Mouse (Mus musculus) forebrain, embryonic 15.5 days (tissue): ENCODE results near the gene Nr2c1. TPM values are rescaled to one million over a fixed set of nuclear protein-coding genes. Genes with fewer than 3 reads are reported as not detected.

Experiments
- ATAC-seq: fragments of 200-750 bp; cut with Nextera tagmentation; replicated peaks from 2 replicates; pipeline ENCODE4 v1.8.0; 2017; ENCODE audit warnings: mild to moderate bottlenecking, moderate TSS enrichment, moderate library complexity
- H3K27ac ChIP-seq: fragments of 300-500 bp; sonication (generic); replicated peaks from 2 replicates; pipeline ENCODE4 v1.5.1; 2015; ENCODE audit warnings: mild to moderate bottlenecking, inconsistent platforms
- H3K27me3 ChIP-seq: fragments of 300-500 bp; sonication (generic); 2 replicates; pipeline ENCODE4 v1.6.1; 2015; ENCODE audit warnings: inconsistent platforms
- H3K36me3 ChIP-seq: fragments of 300-500 bp; sonication (generic); 2 replicates; pipeline ENCODE4 v1.6.1; 2015; ENCODE audit warnings: mild to moderate bottlenecking, inconsistent platforms
- H3K4me1 ChIP-seq: fragments of 300-500 bp; sonication (generic); 2 replicates; pipeline ENCODE4 v1.6.1; 2015; ENCODE audit warnings: inconsistent platforms
- H3K4me2 ChIP-seq: fragments of 300-500 bp; sonication (generic); replicated peaks from 2 replicates; pipeline ENCODE4 v1.6.1; 2015; ENCODE audit warnings: mild to moderate bottlenecking, inconsistent platforms
- H3K4me3 ChIP-seq: fragments of 300-500 bp; sonication (generic); 2 replicates; pipeline ENCODE4 v1.5.1; 2015; ENCODE audit warnings: mild to moderate bottlenecking, inconsistent platforms
- H3K9ac ChIP-seq: fragments of 300-500 bp; sonication (generic); replicated peaks from 2 replicates; pipeline ENCODE4 v1.6.1; 2015; ENCODE audit warnings: mild to moderate bottlenecking, inconsistent platforms
- H3K9me3 ChIP-seq: fragments of 300-500 bp; sonication (generic); 2 replicates; pipeline ENCODE4 v1.6.1; 2016; ENCODE audit warnings: inconsistent platforms
- WGBS: fragments of 180-500 bp; shearing (Covaris S2); methylation state at CpG from one replicate; pipeline ENCODE4 v1.1.7; 2015; ENCODE audit warnings: mixed read lengths; 5-methylcytosine and 5-hydroxymethylcytosine counted together
- polyA plus RNA-seq: library from polyadenylated mRNA; unstranded; fragments of >200 nt; fragmentation: Nextera tagmentation; extraction: Ambion mirVana; gene quantifications from 2 replicates; pipeline ENCODE4 v1.2.1, GENCODE M21; 2015

Nr2c1 gene
- polyA plus RNA-seq, 1 experiment from 2014 or later: 7.0 TPM

DNA sequence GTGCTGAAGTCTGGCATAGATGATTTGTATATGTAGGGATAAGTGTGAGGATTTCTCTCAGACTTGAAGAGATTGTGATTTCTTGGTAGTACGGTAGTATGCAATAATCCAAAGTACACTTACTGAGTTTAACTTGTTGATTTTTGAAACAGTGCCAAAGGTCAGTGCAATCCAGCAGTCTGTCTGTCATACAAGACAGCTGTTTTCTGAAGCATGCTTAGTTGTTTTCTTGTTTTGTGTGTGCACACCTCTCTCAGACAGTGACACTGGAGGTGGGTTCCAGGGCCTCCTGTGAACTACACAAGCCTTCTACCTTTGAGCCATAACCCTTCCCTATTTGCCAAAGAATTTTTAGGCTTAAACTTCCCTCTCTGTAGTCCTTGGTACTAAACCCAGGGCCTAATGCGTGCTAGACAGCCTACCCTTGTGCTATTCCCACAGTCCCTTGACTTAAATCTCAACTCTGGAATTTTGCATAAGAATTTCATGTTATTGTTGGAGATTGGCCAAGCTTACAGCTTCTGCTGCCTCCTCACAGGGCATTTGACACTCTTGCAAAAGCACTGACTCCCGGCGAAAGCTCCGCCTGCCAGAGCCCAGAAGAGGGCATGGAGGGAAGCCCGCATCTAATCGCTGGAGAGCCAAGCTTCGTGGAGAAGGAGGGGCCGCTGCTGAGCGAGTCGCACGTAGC, 23.8 kb downstream of the Nr2c1 start:
- H3K9ac ChIP-seq: no peak overlapping the region
- peaks cover 29% of the 10 kb centered on the region for H3K4me1 ChIP-seq
- H3K36me3 ChIP-seq: peaks cover 55% of the 10 kb centered on the region
- H3K27me3 ChIP-seq: no peaks in the 10 kb centered on the region
- H3K4me3 ChIP-seq: no peak overlapping the region
- WGBS: 32% methylated on average over 12 of the region's 12 CpGs
- no peak overlapping the region for H3K27ac ChIP-seq
- H3K4me2 ChIP-seq: no peak overlapping the region; the same call in 1 of the 2 replicates
- no peaks in the 10 kb centered on the region for H3K9me3 ChIP-seq
- no peak for ATAC-seq

- Histone ChIP-seq H3K4me2 (no peak overlapping the region; the same call in 1 of the 2 replicates), H3K4me3 (no peak overlapping the region), H3K36me3 (peaks cover 51% of the 10 kb centered on the region), H3K9ac (no peak overlapping the region), H3K27ac (no peak overlapping the region), H3K27me3 (no peaks in the 10 kb centered on the region), H3K9me3 (no peaks in the 10 kb centered on the region), H3K4me1 (peaks cover 25% of the 10 kb centered on the region)
- ATAC-seq: no peak
- WGBS: 45% methylated on average over 11 of the region's 11 CpGs
These were observed 24.3 kb downstream of the Nr2c1 start for GRCm38 (mm10) chr10:94172137-94172536.

GRCm38 (mm10) chr10:94172706-94173105, 24.9 kb downstream of the Nr2c1 start:
- no peak overlapping the region for H3K4me3 ChIP-seq
- no peak overlapping the region for H3K9ac ChIP-seq
- no peak overlapping the region for H3K4me2 ChIP-seq
- no peaks in the 10 kb centered on the region for H3K27me3 ChIP-seq
- ATAC-seq: 0 out of 2 replicates have a peak, but pooled peaks have one; percentile 26
- 7% methylated on average over 6 of the region's 6 CpGs for WGBS
- peaks cover 47% of the 10 kb centered on the region for H3K36me3 ChIP-seq
- H3K27ac ChIP-seq: no peak overlapping the region
- H3K4me1 ChIP-seq: peaks cover 21% of the 10 kb centered on the region
- H3K9me3 ChIP-seq: no peaks in the 10 kb centered on the region

GRCm38 (mm10) chr10:94174652-94175051, 26.8 kb downstream of the Nr2c1 start:
- peaks cover 35% of the 10 kb centered on the region for H3K36me3 ChIP-seq
- H3K27me3 ChIP-seq: no peaks in the 10 kb centered on the region
- no peak for ATAC-seq
- H3K9me3 ChIP-seq: no peaks in the 10 kb centered on the region
- H3K4me1 ChIP-seq: peaks cover 20% of the 10 kb centered on the region
- H3K9ac ChIP-seq: no peak overlapping the region
- H3K4me3 ChIP-seq: no peak overlapping the region
- no peak overlapping the region for H3K4me2 ChIP-seq
- WGBS: 90% methylated on average over 7 of the region's 7 CpGs
- no peak overlapping the region for H3K27ac ChIP-seq

DNA sequence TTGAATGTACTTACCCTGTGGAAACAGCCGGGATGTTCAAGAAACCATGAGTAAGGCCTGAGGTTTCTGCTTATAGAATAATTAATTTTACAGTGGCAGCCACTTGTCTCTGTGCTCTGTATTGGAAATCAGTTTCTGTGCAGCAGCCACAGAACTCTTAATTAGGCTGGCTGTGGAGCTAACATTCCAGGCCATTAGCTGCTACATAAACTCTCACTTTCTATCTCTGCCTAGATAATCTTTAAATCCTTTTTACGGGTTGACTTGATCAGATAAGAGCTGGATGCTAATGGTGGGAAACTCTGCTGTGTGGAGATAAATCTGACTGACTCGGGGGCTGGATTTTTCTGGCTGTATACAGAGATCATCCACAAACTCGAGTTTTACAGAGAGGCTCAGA, 35.4 kb downstream of the Nr2c1 start:
- no peak overlapping the region for H3K9ac ChIP-seq
- H3K27ac ChIP-seq: no peak overlapping the region
- no peak overlapping the region for H3K4me2 ChIP-seq
- no peaks in the 10 kb centered on the region for H3K9me3 ChIP-seq
- 30% methylated on average over 4 of the region's 4 CpGs for WGBS
- H3K27me3 ChIP-seq: no peaks in the 10 kb centered on the region
- no peaks in the 10 kb centered on the region for H3K4me1 ChIP-seq
- ATAC-seq: no peak
- peaks cover 25% of the 10 kb centered on the region; the same call in 1 of the 2 replicates for H3K36me3 ChIP-seq
- H3K4me3 ChIP-seq: no peak overlapping the region

DNA sequence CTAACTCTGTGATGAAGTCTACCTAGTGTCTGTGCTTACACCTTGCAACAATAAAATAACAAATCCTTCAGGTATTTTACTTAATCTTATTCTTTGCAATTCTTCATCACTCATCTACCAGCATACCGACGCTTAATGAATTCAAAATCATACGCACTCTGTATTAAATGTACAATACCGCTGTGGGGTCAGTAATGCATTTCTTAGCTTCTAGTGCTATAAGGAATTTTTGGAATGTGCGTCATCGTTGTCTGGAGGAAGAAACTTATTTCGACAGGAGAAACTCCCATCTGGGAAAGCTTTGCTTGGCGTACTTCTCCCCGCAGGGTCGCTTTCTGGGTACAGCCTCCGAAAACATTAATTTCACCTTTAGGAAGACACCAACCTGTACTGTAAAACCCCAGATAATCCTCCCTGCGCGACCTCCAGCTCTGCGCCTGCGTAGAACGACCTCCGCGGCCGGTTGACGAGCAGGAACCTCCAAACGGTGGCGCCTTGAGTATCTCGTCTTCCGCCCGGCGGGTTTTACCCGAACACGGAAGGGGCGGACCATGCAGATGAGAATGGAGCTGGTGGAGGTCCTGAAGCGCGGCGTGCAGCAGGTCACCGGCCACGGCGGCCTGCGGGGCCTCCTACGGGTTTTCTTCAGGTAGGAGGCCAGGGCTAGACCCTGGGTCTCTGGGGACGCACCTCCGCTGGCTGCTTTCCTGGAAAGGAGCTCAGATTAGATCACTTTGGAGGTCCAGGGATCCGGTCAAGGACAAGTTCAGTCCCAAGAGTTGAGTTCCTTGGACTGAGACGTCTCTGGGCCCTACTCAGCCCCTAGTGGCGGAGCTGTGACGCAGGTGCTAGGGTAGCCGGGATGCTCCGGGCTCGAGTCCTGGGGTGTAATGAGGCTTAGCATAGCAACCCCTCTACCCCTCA, 50.9 kb downstream of the Nr2c1 start, which contains the start of gene Ndufa12:
TSS of gene Ndufa12 (plus strand) at position 239 of the 924 bp plus-strand sequence.
- peak; percentile 96 for ATAC-seq
- Histone ChIP-seq H3K4me1 (peaks cover 12% of the 10 kb centered on the region), H3K4me3 (peak within 1 kb of the TSS; percentile 83), H3K36me3 (peaks cover 27% of the 10 kb centered on the region), H3K9ac (peak within 1 kb of the TSS; percentile 90), H3K4me2 (peak within 1 kb of the TSS; percentile 74), H3K27me3 (no peaks in the 10 kb centered on the region), H3K27ac (peak within 1 kb of the TSS; percentile 78), H3K9me3 (no peaks in the 10 kb centered on the region)
- under 1% methylated on average over 46 of the region's 46 CpGs for WGBS

GRCm38 (mm10) chr10:94204973-94205372, 57.1 kb downstream of the Nr2c1 start:
- H3K9me3 ChIP-seq: no peaks in the 10 kb centered on the region
- no peak overlapping the region for H3K9ac ChIP-seq
- H3K4me3 ChIP-seq: no peak overlapping the region
- H3K36me3 ChIP-seq: peaks cover 44% of the 10 kb centered on the region
- no peak for ATAC-seq
- H3K27ac ChIP-seq: no peak overlapping the region
- H3K4me2 ChIP-seq: no peak overlapping the region
- 0 out of 2 replicates have a peak, but pooled peaks cover 6% of the 10 kb centered on the region for H3K4me1 ChIP-seq
- WGBS: 93% methylated on average over 4 of the region's 4 CpGs
- no peaks in the 10 kb centered on the region for H3K27me3 ChIP-seq

DNA sequence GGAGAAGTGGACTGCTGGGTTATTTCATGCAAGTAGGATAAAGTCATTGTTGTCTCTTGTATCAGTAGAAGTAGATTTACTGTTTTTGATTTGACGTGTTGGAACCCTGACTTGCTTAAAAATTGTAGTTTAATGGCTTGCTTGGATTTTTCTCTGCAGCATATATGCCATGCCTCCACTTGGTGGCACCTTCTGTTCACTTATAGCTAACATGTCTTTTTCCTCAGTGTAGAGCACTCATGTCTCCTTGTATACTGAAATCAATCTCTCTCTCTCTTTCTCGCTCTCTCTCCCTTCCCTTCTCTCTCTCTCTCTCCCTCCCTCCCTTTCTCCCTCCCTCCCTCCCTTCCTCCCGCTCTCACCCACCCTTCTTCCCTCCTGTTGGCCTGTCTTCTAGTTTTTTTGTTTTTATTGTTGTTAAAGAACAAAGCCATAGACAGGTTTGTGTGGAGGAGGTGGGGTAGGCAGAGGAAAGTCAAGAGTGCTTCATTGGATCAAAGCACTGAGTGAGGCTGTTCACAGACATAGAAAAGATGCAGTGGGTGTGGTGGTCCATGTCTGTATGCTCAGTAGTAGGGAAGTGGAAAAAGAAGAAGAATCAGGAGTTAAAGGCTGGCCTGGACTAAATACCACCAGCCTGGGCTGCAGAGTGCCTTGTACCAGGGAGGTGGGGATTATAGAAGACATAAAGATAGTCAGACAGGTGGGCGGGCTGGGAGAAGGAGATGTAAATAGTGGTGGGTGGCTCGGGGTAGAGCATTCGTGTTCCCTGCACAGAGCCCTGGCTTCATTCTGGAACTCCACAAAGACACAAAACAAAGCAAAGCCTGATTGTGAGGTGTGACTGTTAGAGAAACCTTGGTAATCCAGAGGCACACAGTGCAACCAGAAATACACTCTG, 63.1 kb downstream of the Nr2c1 start:
- Histone ChIP-seq H3K4me2 (no peak overlapping the region), H3K27ac (peak overlapping the region; percentile 16; the same call in 1 of the 2 replicates), H3K4me3 (no peak overlapping the region), H3K4me1 (no peaks in the 10 kb centered on the region; the same call in 1 of the 2 replicates), H3K9ac (no peak overlapping the region), H3K9me3 (no peaks in the 10 kb centered on the region), H3K27me3 (no peaks in the 10 kb centered on the region), H3K36me3 (peaks cover 23% of the 10 kb centered on the region)
- WGBS: 53% methylated on average over 6 of the region's 6 CpGs
- peak; percentile 89 for ATAC-seq

DNA sequence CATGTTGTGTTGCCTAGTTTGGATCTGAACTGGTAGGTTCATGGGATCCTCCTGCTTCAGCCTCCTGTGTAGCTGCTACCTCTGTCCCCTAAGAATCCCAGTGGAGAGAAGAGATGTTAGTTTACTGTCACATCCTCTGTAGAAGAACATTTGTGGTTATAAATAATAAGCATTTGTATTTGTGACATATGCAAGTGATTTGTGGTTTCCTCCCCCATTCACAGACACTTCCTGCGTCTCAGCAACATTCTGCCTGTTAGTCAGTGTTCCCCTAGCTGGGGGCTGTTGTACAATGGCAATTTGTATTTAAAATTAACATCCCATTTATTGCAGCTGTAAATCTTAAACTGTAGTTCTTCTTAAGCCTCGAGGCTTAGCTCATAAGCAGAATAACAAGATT, 63.9 kb downstream of the Nr2c1 start:
- WGBS: 74% methylated on average over 2 of the region's 2 CpGs
- H3K9ac ChIP-seq: no peak overlapping the region

DNA sequence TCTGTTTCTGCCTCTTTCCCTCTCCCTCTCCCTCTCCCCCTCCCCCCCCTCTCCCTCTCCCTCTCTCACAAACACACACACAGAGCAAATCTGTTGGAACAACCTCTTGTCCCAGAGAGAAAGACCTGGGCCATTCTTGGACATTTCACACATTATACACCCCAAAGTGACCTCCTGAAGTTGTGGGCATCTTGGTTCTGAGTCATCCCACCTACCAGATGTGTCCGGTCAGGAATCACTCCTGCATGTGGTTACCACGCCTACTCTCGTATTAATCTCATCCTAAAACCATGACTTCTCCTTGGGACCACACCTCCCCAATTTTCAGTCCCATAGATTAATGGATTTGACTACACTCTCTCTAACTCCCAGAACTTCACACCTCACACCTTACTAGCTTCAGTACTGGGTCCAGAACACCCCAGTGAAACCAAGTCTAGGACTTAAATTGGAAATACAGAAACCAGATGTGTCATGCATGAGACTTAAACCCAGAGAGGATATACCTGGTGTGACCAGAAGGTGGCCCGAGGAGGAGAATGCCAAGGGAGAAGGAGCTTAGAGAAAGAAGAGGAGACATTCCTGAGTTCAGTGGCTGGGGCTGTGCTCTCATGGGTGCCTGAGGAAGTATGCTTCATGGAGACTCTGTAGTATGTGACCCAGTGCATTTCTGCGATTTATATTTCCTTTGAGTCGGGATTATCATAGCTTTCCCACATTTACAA, 77.4 kb downstream of the Nr2c1 start:
- H3K4me3 ChIP-seq: no peak overlapping the region
- no peaks in the 10 kb centered on the region for H3K27me3 ChIP-seq
- peaks cover 9% of the 10 kb centered on the region for H3K36me3 ChIP-seq
- no peaks in the 10 kb centered on the region for H3K9me3 ChIP-seq
- ATAC-seq: no peak
- 88% methylated on average over 6 of the region's 6 CpGs for WGBS
- H3K27ac ChIP-seq: no peak overlapping the region
- H3K9ac ChIP-seq: no peak overlapping the region
- peaks cover 3% of the 10 kb centered on the region for H3K4me1 ChIP-seq
- H3K4me2 ChIP-seq: no peak overlapping the region

More for the DNA sequence above, 63.9 kb downstream of the Nr2c1 start:
- no peaks in the 10 kb centered on the region for H3K9me3 ChIP-seq
- ATAC-seq: no peak
- H3K4me1 ChIP-seq: no peaks in the 10 kb centered on the region; the same call in 1 of the 2 replicates
- peaks cover 22% of the 10 kb centered on the region; the same call in 1 of the 2 replicates for H3K36me3 ChIP-seq
- no peak overlapping the region for H3K4me2 ChIP-seq
- H3K27me3 ChIP-seq: no peaks in the 10 kb centered on the region
- H3K27ac ChIP-seq: no peak overlapping the region; the same call in 1 of the 2 replicates
- no peak overlapping the region for H3K4me3 ChIP-seq
